Mouse (Mus musculus): ENCODE measurements around the gene Ccser1.
A peak's percentile ranks its signal among the peaks of the same experiment; 100 is the strongest.
"Not testable (repeated sequence)": the region's sequence is repeated elsewhere in the genome, so short reads cannot be mapped to it uniquely, and the experiment has no call there.

Ccser1 gene

DNA sequence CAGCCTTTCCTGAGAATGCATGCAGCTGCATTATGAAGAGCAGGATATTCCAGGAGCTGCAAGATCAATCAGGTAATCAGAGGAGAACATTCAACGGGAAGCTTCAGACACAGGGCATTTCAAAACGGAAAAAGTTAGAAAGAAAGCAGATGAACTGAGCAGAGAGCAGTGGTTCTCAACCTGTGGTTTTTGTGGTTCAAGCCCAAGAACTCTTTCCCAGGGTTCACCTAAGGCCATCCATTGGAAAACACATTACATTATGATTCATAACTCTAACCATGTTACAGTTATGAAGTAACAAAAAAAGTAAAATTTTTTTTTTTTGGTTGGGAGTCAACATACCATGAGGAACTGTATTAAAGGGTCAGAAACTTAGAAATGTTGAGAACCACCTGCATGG lies 37.6 kb downstream of the Ccser1 start:
- DNase-seq (ENCODE audit: extremely low read depth, insufficient read length, low spot score), result peak; percentile 19

DNA sequence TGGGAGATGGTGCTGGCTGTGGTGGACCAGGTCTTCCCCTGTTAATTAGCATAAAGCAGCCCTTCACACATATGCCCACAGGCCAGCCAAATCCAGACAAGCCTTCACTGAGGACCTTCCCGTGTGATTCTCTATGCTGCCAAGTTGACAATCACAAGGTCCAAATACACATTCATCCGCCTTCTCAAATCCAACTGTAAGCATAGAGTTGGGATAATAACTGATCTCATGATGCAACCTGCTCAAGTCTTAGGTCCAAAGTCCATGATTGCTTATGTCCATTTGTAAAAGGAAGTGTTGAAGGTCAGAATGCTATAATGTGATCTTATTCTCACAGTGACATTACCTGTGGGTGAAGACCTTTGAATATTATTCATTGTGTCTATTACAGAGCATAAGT lies 43.4 kb downstream of the Ccser1 start:
- DNase-seq (ENCODE audit: extremely low read depth, insufficient read length, low spot score), result no peak

DNA sequence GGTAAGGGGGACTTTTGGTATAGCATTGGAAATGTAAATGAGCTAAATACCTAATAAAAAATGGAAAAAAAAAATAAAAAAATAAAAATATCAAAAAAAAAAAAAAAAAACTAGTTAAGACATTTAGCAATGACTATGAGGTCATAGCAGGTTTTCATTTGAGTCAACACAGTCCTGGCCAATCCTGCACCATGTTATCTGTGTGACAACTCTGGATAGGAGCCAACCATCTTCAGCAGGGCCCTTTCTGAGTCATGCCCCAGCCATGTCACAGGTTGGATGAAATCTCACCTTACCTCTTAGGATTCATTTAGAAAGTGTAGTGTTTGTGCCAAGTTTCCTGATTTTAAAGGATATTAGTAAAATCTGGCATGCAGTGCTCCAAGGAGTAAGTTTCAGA lies 45.2 kb downstream of the Ccser1 start:
- DNase-seq (ENCODE audit: extremely low read depth, insufficient read length, low spot score), result no peak

DNA sequence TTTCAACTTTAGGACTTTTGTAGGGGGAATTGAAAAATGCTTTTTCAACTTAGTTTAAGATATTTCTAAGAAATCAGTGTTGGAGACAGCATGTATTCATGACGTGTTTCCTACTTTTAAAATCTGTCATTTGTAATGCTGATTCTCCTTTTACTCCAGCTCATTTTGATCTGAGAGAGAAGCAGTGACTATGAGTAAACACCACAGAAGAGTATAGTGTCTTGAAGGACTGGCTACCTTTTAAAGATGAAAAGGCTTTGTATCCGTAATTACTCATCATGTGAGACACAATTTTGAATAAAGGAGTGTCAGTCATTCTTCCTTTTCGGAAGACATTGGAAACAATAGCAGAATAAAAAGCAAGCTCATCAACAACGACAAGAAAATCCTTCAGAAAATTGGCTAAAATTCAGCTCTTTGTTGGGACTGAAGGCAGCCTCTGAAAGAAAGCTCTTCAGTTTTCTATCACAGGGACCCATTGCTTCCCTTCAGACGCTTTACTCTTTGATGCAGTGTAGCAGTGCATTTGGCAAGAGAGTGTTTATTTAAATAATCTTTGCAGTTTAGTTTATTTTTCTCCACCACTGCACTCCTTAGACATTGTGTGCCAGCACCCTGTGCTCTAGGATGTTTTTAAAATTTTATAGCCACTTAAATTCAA lies 50.1 kb downstream of the Ccser1 start:
- DNase-seq (ENCODE audit: extremely low read depth, insufficient read length, low spot score), result no peak

GRCm38 (mm10) chr6:61233060-61233459 lies 52.9 kb downstream of the Ccser1 start:
- peak; percentile 34 for DNase-seq (ENCODE audit: extremely low read depth, insufficient read length, low spot score)

DNA sequence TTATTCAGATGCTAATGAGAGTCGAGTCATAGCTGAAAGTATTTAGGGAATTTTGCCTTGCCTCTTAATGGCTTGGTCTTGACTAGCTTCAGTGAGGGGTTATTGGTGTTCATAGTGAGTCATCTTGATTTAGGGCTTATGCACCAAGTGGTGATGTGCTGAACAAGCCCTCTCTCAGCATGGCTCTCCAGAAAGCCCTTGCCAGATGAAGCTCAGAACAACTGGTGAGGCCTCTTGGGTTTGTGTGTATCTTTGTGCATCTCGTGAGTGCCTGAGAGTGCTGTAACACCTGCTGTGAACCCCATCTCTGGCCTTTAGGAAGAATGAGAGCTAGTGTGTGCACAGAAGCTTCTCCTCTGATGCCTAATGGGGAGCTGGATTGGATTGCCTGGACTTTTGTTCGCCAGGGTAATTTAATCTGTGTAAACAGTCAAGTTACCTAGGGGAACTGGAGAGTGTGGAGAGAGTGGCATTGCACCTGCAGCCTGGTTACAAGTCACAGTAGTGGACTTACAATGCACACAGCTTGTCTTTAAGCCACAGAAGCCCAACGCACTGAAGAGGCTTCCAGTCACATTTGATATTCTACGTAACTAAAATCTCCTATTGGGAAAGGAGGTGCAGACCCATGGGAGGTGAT lies 53.5 kb downstream of the Ccser1 start:
- DNase-seq (ENCODE audit: extremely low read depth, insufficient read length, low spot score), result peak; percentile 44

GRCm38 (mm10) chr6:61240618-61241017 lies 60.5 kb downstream of the Ccser1 start:
- no peak for DNase-seq (ENCODE audit: extremely low read depth, insufficient read length, low spot score)

DNA sequence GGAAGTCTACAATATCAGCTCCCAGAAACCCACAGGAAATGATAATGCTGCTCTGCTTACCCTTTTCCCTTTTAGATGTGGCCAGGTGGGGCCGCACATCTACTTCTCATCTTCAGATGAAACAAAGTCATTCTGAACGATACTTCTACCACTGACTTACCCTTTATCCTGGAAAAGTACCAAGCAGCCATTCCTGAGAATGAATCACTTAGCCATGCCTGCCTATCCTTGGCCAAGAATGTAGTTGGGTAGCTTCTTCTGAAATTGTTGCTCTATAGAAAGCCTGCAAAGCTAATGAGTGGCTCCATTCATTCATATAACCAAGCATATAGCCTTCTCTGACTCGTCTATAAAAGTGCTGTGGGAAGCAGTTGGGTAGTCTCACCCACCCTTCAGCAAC lies 62.4 kb downstream of the Ccser1 start:
- peak; percentile 37 for DNase-seq (ENCODE audit: extremely low read depth, insufficient read length, low spot score)

DNA sequence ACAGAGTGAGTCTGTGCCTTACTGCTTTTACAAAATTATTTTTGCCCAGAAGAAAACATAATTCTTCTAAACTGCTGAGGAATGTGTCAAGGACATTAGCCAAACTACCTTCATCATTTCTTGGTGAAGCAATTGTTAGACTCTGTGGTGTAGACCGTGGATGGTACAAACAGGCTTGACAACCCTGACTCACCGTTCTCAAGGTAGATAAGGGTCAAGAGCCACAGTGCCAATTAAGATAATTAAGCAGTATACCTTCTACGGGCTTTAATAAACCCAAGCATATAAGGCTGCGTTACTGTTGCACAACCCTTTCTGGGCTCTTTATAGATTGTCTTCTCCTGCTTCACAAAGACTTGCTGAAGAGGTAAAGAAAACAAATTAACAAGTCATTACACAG lies 66.4 kb downstream of the Ccser1 start:
- no peak for DNase-seq (ENCODE audit: extremely low read depth, insufficient read length, low spot score)

DNA sequence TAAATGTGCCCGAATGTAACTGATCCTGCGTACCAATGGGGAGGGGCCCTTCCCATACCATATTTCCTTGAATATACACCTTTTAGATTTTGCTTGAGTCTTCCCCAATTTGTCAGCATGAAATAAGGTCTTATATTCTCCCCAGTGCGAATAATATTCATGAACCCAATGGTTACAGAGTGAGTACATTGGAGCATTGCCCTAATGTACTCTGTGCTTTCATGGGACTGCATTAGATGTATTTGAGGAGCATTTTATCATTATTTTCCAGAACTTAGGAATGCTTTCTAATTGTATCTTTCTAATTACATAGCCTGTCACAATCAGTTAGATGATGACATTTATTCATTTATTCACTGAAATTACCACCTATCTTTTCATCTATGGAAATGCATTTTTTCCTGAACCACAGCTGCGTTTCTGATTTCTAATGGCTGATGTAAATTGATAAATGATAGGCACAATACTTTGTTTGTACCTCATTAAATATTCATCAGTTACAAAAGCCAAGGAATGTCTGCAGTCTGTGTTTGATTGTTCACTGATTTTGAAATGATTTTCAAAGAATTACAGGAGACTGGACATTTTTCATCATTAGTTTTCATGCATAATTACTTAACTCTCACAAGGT lies 67.8 kb downstream of the Ccser1 start:
- no peak for DNase-seq (ENCODE audit: extremely low read depth, insufficient read length, low spot score)

DNA sequence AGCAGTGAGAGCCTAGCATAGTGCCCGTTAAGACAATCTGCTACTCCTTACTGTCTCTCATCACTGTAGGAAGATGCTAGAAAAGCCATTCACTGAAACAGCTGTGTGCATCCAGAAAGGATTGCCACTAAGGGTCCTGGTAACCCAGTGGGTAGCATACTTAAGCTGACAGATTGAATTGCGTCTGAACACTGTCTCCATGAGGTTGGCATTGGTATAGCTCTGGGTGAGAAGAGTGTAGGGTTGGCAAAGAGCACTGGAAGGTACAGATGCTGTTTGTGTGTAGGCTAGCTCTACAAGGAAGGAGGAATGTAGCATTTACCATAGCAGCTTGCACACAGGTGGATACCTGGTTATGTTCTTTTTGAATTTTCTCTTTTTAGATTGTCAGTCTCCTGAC lies 68.6 kb downstream of the Ccser1 start:
- no peak for DNase-seq (ENCODE audit: extremely low read depth, insufficient read length, low spot score)

- no peak for DNase-seq (ENCODE audit: extremely low read depth, insufficient read length, low spot score)
These were observed 71.1 kb downstream of the Ccser1 start for GRCm38 (mm10) chr6:61251232-61251631.

DNA sequence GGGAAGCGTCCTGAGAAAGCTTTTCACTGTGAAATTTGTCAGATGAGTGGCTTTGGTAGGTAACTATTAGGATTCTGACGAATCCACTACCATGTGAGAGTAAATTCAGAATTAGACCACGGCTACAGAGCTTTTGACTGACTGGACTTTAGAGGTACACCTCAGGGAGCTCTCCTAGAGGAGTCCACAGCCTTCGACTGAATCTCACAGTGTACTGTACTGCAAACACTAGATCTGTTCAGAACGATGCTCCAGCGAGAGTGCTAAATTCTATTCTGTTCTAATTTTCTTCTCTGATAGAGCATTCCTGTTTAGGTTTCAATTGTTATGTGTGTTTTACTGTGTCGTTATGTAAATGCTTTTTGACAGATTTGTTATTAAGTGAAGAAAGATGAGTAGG lies 72.8 kb downstream of the Ccser1 start:
- no peak for DNase-seq (ENCODE audit: extremely low read depth, insufficient read length, low spot score)

DNA sequence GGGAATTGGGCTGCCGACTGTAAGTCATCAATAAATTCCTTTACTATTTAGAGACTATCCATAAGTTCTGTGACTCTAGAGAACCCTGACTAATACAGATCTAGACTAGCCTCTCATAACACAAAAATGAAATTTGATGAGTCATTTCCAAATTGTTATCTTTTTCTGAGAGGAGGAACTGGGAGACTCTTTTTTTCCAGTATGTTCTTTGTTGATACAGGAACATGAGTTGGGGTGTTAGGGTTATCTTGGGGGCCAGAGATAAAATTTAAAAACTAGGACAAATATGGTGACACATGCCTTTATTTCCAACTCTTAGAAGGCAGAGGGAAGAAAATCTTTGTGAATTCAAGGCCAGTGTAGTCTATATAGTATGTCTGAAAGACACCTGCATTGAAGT lies 75.8 kb downstream of the Ccser1 start:
- not testable (repeated sequence) for DNase-seq (ENCODE audit: extremely low read depth, insufficient read length, low spot score)

- no peak for DNase-seq (ENCODE audit: extremely low read depth, insufficient read length, low spot score)
These were observed 78.9 kb downstream of the Ccser1 start for GRCm38 (mm10) chr6:61258847-61259634.

DNA sequence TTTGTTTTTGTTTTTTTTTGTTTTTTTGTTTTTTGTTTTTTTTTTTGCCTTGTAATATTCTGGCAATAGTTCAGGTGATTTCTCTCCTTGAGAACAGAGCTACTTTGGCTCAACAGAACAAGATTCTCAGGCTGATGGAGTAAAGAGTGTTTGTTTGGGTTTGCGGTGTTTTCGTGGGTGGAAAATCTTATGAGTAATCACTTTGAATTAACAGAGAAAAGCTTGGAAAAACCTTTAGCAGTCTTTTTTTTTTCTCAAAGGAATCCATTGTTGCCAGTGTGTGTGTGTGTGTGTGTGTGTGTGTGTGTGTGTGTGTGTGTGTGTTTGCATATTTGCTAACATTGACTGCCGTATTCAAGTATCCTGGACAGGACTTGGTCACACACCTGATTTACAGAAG lies 81.3 kb downstream of the Ccser1 start:
- peak; percentile 3 for DNase-seq (ENCODE audit: extremely low read depth, insufficient read length, low spot score)

DNA sequence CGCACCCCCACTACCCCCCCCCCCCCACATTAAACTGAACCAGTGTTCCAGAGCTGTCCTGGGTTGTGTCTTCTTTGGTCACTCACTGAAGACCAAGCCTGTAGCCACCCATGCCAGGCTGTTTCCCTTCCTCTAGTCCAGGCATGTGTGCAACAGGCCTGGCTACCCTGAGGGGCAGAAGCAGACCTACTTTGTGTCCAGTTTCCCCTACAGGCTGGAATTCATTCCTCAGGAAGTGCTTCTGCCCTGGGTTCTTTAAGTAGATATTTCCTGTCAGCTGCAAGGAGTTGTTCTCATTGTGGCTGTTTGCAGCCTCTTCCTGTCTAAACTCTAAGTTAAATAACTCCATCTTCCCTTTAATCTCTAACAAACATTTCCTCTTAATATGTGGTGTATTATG lies 82.3 kb downstream of the Ccser1 start:
- no peak for DNase-seq (ENCODE audit: extremely low read depth, insufficient read length, low spot score)

DNA sequence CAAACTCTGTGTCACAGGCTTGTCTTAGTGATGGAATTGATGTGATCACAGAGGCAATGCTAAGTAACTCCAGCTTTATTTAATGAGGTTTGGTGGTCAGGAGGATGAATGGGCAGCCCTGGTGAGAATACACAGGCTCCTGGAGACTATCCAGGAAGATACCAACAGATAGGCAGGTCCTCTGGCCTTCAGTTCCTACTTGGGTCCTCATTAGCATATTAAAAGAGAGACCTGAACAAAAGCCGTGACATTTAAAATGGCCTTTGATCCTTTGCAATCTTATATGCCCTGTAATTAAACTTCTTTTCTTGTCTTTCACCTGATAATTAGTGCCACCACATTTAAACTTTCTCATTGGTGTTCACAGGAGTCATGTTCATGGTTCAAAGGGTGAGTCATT lies 83.2 kb downstream of the Ccser1 start:
- no peak for DNase-seq (ENCODE audit: extremely low read depth, insufficient read length, low spot score)

DNA sequence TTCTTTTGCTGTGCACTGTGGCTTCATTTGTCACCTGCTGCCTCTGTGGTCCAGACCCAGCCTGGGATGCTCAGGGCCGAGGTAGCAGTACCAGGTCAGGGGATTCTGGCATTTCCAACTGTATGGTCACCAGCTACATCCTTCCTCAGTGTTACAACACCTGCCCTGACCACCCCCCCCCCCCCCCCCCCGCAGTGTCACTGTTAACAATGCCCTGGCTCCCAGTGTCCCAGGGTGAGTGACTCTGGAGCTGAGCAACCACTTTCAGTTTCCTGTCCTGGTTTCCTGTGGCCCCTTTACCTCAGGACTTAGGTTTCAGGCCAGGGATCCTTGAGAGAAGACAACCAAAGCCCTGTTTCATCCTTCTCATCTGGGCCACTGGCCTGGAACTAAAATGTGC lies 90.9 kb downstream of the Ccser1 start:
- no peak for DNase-seq (ENCODE audit: extremely low read depth, insufficient read length, low spot score)

DNA sequence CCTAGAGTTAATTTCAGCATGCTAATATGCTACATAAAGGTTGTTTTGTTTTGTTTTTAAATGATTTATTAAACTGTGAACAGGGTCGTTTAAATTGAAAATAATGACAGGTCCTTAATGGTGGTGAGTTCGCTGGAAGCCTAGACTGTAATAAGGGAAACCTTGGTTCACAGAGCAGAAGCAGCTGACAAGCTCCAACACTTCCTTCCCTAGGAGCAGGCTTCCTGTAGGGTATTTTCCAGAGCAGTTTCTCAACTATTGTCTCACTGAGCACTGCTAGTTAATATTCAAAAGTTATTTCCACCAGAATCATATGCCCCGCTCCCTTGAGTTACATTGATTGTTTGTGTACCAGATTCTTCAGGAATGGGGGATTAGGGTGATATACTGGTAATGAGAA lies 93.3 kb downstream of the Ccser1 start:
- no peak for DNase-seq (ENCODE audit: extremely low read depth, insufficient read length, low spot score)

DNA sequence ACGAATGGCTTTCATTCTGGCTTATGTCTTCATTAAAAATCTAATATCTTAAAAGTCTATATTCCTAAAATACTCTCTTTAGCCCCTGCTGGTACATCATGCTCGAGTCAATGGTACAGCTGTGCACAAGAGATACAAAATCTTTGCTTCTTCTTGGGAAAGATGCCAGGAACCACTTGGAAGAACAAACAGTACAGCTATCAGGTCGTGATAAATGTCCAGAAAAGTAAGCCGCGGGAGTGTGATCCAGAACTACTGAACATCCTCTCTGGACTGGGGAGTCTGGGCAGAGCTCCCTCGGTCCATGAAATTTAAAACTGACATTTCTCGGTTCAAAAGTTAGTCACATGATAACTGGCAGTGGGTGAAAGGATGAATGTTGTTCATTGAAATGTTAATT lies 99.4 kb downstream of the Ccser1 start:
- no peak for DNase-seq (ENCODE audit: extremely low read depth, insufficient read length, low spot score)

All from 3134 (cell line).